Mouse (Mus musculus): ENCODE data around the gene Hist2h2ab. TPM values are rescaled to one million over a fixed set of nuclear protein-coding genes. Genes with fewer than 3 reads are reported as not detected.
"Not testable (repeated sequence)": the region's sequence is repeated elsewhere in the genome, so short reads cannot be mapped to it uniquely, and the experiment has no call there.

Gene Hist2h2ab
- total RNA-seq, 4 experiments from 2014 or later, result 0.65 to 2.3 (median 1.3) TPM; not detected in 1

GRCm38 (mm10) chr3:96197129-96197749, 22.4 kb upstream of the Hist2h2ab start:
- peak; percentile 70 to 80 for DNase-seq (ENCODE audit: low spot score in 2 of 2)

GRCm38 (mm10) chr3:96198181-96198580, 21.5 kb upstream of the Hist2h2ab start:
- no peak for DNase-seq (ENCODE audit: low spot score in 2 of 2)

GRCm38 (mm10) chr3:96198601-96199251, 20.9 kb upstream of the Hist2h2ab start:
- DNase-seq (ENCODE audit: low spot score in 2 of 2), result not testable (repeated sequence)

- DNase-seq (ENCODE audit: low spot score in 2 of 2), result no peak
These were observed 19.9 kb upstream of the Hist2h2ab start for GRCm38 (mm10) chr3:96199731-96200130.

GRCm38 (mm10) chr3:96207819-96208218, 11.8 kb upstream of the Hist2h2ab start:
- no peak for DNase-seq (ENCODE audit: low spot score in 2 of 2)

- no peak for DNase-seq (ENCODE audit: low spot score in 2 of 2)
These were observed 10.4 kb upstream of the Hist2h2ab start for GRCm38 (mm10) chr3:96209242-96209641.

GRCm38 (mm10) chr3:96219191-96219641, 449 bp upstream of the Hist2h2ab start:
- no peak for DNase-seq (ENCODE audit: low spot score in 2 of 2)

GRCm38 (mm10) chr3:96220131-96220764, 583 bp downstream of the Hist2h2ab start:
- not testable (repeated sequence) for DNase-seq (ENCODE audit: low spot score in 2 of 2)

- DNase-seq (ENCODE audit: low spot score in 2 of 2), result peak; percentile 72 to 75
These were observed 1.3 kb downstream of the Hist2h2ab start, which contains the start of the genes Hist2h2ac and Hist2h2be for GRCm38 (mm10) chr3:96220765-96221639. Gene Hist2h2ac (minus strand): TSS chr3:96220880. Gene Hist2h2be (plus strand): TSS chr3:96221119.

- no peak for DNase-seq (ENCODE audit: low spot score in 2 of 2)
These were observed 2.0 kb downstream of the Hist2h2ab start for GRCm38 (mm10) chr3:96221640-96222038.

- no peak for DNase-seq (ENCODE audit: low spot score in 2 of 2)
These were observed 3.1 kb downstream of the Hist2h2ab start for GRCm38 (mm10) chr3:96222774-96223173.

- DNase-seq (ENCODE audit: low spot score in 2 of 2), result no peak
These were observed 5.8 kb downstream of the Hist2h2ab start for GRCm38 (mm10) chr3:96225421-96225820.

- DNase-seq (ENCODE audit: low spot score in 2 of 2), result no peak
These were observed 7.3 kb downstream of the Hist2h2ab start for GRCm38 (mm10) chr3:96226695-96227648.

GRCm38 (mm10) chr3:96228828-96229227, 9.2 kb downstream of the Hist2h2ab start:
- DNase-seq (ENCODE audit: low spot score in 2 of 2), result no peak

- DNase-seq (ENCODE audit: low spot score in 2 of 2), result no peak
These were observed 10.7 kb downstream of the Hist2h2ab start for GRCm38 (mm10) chr3:96230404-96230803.

GRCm38 (mm10) chr3:96230910-96231757, 11.5 kb downstream of the Hist2h2ab start:
- DNase-seq (ENCODE audit: low spot score in 2 of 2), result no peak

GRCm38 (mm10) chr3:96231758-96232120, 12.1 kb downstream of the Hist2h2ab start:
- DNase-seq (ENCODE audit: low spot score in 2 of 2), result no peak

- no peak for DNase-seq (ENCODE audit: low spot score in 2 of 2)
These were observed 15.2 kb downstream of the Hist2h2ab start for GRCm38 (mm10) chr3:96234914-96235313.

- DNase-seq (ENCODE audit: low spot score in 2 of 2), result no peak
These were observed 16.2 kb downstream of the Hist2h2ab start for GRCm38 (mm10) chr3:96235836-96236235.
